Mouse (Mus musculus): ENCODE data around the gene Mboat2.

DNA sequence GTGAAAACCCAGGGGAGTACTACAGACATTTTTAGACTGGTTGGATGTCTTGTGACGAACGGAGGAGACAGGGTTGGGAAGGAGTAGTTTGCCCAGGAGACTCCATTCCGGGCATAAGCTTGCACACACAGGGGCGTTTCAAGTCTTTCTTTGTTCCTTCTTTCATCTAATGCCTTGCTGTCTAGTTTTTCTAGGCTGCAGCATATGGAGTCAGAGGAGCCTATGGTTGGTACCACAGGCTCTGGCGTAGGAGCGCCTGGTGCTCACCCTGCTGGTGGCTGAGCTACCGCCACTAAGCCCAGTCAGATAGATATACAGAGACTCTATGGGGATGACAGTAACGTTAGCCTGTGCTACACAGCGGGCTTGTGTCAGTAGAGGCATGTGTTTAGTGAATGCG is 42.0 kb downstream of the Mboat2 start:
- TF ChIP-seq EP300 (IDR thresholded peaks at IDR 0.05; ENCODE audit: insufficient read depth, low read depth, low read length) (no peak), CTCF (IDR thresholded peaks at IDR 0.05) (no peak)
